Mouse (Mus musculus) megakaryocyte, embryonic 14.5 days (primary cell): ENCODE results near the gene Dync2li1.

Source experiments
- FLI1 ChIP-seq: IDR thresholded peaks from 2 replicates; pipeline ENCODE4 v1.6.1; 2012; ENCODE audit warnings: low read length, inconsistent platforms, mixed read lengths
- GATA1 ChIP-seq: IDR thresholded peaks from 3 replicates; pipeline ENCODE4 v1.6.1; 2012; ENCODE audit warnings: mixed read lengths, low read length, inconsistent platforms, borderline replicate concordance

DNA sequence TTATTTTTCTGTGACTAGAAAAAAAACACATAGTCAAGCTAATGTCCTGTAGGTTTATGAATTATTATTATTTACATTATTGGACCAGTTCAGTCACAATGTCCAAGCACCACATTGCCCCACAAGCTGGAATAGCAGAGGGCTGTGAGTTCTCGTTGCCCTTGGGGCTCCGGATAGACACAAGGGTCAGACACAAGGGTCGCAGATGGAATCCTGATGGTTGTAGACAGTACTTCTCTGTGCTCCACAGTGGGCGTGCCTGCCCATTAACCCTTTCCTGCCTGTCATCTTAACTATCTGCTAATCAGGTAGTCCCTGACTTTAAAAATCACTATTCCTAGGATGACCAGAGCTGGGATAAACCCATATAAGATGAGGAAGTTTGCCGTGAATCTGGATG lies 31.9 kb downstream of the Dync2li1 start:
- TF ChIP-seq GATA1 (no peak), FLI1 (no peak)
